In the genomic region with DNA sequence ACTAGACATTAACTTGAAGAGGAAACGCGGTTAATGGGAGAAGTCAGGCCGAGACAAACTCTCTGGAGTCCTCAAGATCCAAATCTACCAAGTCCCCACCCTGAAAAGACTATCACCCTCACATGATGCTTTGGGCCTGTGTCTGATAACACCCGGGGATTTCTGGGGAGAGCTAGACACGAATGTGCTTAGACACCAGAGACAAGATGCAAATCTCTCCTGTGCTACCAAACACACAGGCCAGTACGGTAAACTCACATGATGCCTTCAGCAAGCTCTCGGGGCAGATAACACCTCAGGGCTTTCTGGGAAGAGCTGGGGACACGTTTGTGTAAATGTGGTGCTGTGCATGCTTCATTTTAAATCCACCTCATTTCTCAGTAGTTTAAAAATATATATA, we compare ENCODE assay signal across 27 mouse cellular contexts. TPM values are rescaled to one million over a fixed set of nuclear protein-coding genes. Genes with fewer than 3 reads are reported as not detected.
"Had no signal": no experiment of that assay in that cellular context is flagged by ENCODE, and none has a peak within 500 bp of the region (broad histone marks: within the 10 kb centered on the region; RNA-seq: fewer than 3 reads in every experiment).

No protein-coding gene starts in this region.

- H3K36me3 ChIP-seq: midbrain, embryonic 10.5 days; midbrain, embryonic 12.5 days; neural tube, embryonic 12.5 days had no signal

- ATAC-seq: midbrain, embryonic 16.5 days had no signal

- H3K27me3 ChIP-seq: midbrain, embryonic 12.5 days; neural tube, embryonic 12.5 days had no signal

- H3K4me3 ChIP-seq: megakaryocyte, embryonic 14.5 days; midbrain, embryonic 10.5 days; midbrain, embryonic 12.5 days; myocyte; neural tube, embryonic 12.5 days had no signal

- H3K27ac ChIP-seq: liver, embryonic 14.5 days; macrophage; midbrain, embryonic 10.5 days; midbrain, embryonic 12.5 days; neural tube, embryonic 12.5 days had no signal

- H3K4me2 ChIP-seq: lung, embryonic 14.5 days; midbrain, embryonic 12.5 days; neural tube, embryonic 12.5 days had no signal

- H3K4me1 ChIP-seq: midbrain, embryonic 12.5 days; neural tube, embryonic 12.5 days had no signal

- H3K9me3 ChIP-seq: midbrain, embryonic 10.5 days; midbrain, embryonic 12.5 days; neural tube, embryonic 12.5 days had no signal

- H3K9ac ChIP-seq: liver, embryonic 14.5 days; lung, embryonic 14.5 days; midbrain, embryonic 12.5 days; neural tube, embryonic 12.5 days had no signal

- DNase-seq: lung, adult 18-20 months; lung, embryonic 14.5 days; lung, postnatal 10 days; lung, postnatal 36 days; midbrain, embryonic 14.5 days; retina, postnatal 1 day; right cerebral cortex, adult 18-20 months; right cerebral cortex, postnatal 25 days; right cerebral cortex, postnatal 4 days; spleen, adult 18-20 months; thymus, adult 18-20 months; thymus, postnatal 14 days; thymus, postnatal 36 days had no signal

RNA-seq across cellular contexts. Expression of gene Tph1, which starts 3.5 kb away (rescaled TPM):
- total RNA-seq: megakaryocyte progenitor cell, adult 5-6 weeks; neutrophil, adult 5-6 weeks had no signal
- polyA plus RNA-seq: liver, embryonic 14.5 days; macrophage; stomach, embryonic 14.5 days had no signal

RNA-seq across cellular contexts. Expression of gene Saa3, which starts 39.6 kb away (rescaled TPM):
- total RNA-seq: neutrophil, adult 5-6 weeks had no signal
- polyA plus RNA-seq: midbrain, embryonic 10.5 days; midbrain, embryonic 14.5 days; neural tube, embryonic 12.5 days; stomach, embryonic 14.5 days had no signal

RNA-seq across cellular contexts. Expression of gene Saa4, which starts 56.5 kb away (rescaled TPM):
- total RNA-seq: megakaryocyte progenitor cell, adult 5-6 weeks; neutrophil, adult 5-6 weeks had no signal
- polyA plus RNA-seq: lung, embryonic 14.5 days; lung, embryonic 16.5 days; macrophage; midbrain, embryonic 10.5 days; midbrain, embryonic 12.5 days; midbrain, embryonic 14.5 days; midbrain, embryonic 16.5 days; myocyte; neural tube, embryonic 12.5 days; neural tube, embryonic 14.5 days; small intestine, adult 2 months; stomach, embryonic 14.5 days had no signal
